Mouse (Mus musculus): Measurements from ENCODE around the gene Olfr295.

DNA sequence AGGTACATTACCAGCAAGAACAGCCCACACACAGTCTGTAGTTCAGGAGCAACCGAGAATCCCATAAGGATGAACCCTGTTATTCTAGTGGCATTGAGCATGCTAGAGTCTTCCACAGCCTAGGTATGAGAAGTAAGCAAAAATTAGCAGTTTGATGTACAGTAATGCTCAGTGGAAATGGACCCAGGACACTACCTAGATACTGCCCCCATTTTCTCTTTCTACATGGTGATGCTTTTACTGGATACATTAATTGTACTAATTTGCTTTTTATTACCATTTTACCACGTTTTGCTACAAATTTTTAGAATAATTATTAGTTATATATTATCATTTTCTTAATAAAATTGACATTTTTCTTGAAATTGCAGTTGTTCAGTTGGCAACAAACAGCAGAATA lies 32.9 kb downstream of the Olfr295 start, which contains the start of gene Olfr294:
- TF ChIP-seq CTCF (IDR thresholded peaks at IDR 0.05; ENCODE audit: borderline replicate concordance, extremely low read depth, insufficient read depth, insufficient read length) = no peak
- TF ChIP-seq POLR2A (IDR thresholded peaks at IDR 0.05; ENCODE audit: borderline replicate concordance, extremely low read depth, insufficient read depth, insufficient read length, poor library complexity, severe bottlenecking) = no peak
